Mouse (Mus musculus) ES-Bruce4 (cell line): ENCODE data around the gene Sppl2b.

Experiments
- CTCF ChIP-seq: IDR thresholded peaks from one replicate; pipeline ENCODE4 v1.8.1; 2011; ENCODE audit warnings: low read depth, low read length
- POLR2A ChIP-seq: IDR thresholded peaks from one replicate; pipeline ENCODE4 v1.8.1; 2011; ENCODE audit warnings: low read length; ENCODE audit not compliant: insufficient read depth

DNA sequence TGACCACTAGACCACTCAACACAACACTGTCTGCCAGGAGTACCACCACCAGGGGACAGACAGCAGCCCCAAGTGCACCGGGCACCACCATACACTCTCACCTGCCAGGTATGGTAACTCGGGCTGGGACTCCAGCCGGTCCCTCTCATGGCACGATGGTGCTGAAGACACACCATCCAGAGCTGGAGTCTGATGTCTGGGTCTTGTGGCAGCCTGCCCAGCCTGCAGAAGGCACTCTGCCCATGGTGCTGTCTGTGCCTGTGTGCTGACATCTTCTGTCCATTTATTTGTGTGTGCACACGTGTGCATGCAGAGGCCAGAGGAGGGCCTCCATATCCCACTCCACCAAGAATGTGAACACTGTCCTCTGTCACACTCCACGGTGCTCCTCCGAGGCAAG lies 40.0 kb downstream of the Sppl2b start:
- TF ChIP-seq POLR2A, result no peak
- no peak for TF ChIP-seq CTCF
